Mouse (Mus musculus): ENCODE results near the gene Desi1. TPM values are rescaled to one million over a fixed set of nuclear protein-coding genes. Genes with fewer than 3 reads are reported as not detected.

Desi1 gene
- polyA plus RNA-seq, 1 experiment from 2014 or later, result 20.8 TPM

DNA sequence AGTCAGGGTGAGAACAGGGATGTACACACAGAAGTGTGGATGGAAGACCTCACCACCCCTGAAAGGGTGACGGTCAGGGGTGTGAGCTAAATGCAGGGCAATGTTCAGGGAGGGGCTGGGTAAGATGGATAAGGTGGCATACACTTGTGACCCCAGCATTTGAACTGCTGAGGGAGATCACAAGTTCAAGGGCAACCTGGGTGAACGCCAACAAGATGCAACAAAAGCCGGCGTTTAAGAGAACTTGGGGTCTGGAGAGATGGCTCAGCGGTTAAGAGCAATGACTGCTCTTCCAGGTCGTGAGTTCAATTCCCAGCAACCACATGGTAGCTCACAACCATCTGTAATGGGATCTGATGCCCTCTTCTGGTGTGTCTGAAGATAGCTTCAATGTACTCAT, 78.9 kb downstream of the Desi1 start:
- no peak overlapping the region for H3K27ac ChIP-seq (replicated peaks)
- peaks cover 5% of the 10 kb centered on the region for H3K36me3 ChIP-seq (ENCODE audit: control insufficient read depth, insufficient read depth, low read length)
- no peak for DNase-seq (ENCODE audit: low spot score)
- H3K4me3 ChIP-seq (ENCODE audit: low read depth, low read length), result no peak overlapping the region
- H3K4me1 ChIP-seq (replicated peaks; ENCODE audit: control insufficient read depth, insufficient read depth), result no peaks in the 10 kb centered on the region
- no peaks in the 10 kb centered on the region for H3K9me3 ChIP-seq (ENCODE audit: control insufficient read depth, low read length)
- no peak overlapping the region for H3K4me2 ChIP-seq (replicated peaks; ENCODE audit: low read depth)
- TF ChIP-seq EP300 (optimal IDR thresholded peaks at IDR 0.05) (no peak), CTCF (IDR thresholded peaks at IDR 0.05; ENCODE audit: low read depth) (no peak)
- no peak overlapping the region for H3K9ac ChIP-seq (ENCODE audit: low read length)
- ATAC-seq (ENCODE audit: low FRiP score, low TSS enrichment), result no peak
- H3K27me3 ChIP-seq (ENCODE audit: control insufficient read depth, insufficient read depth, low read length), result no peaks in the 10 kb centered on the region
- WGBS, result 86% methylated on average over 6 of the region's 6 CpGs

DNA sequence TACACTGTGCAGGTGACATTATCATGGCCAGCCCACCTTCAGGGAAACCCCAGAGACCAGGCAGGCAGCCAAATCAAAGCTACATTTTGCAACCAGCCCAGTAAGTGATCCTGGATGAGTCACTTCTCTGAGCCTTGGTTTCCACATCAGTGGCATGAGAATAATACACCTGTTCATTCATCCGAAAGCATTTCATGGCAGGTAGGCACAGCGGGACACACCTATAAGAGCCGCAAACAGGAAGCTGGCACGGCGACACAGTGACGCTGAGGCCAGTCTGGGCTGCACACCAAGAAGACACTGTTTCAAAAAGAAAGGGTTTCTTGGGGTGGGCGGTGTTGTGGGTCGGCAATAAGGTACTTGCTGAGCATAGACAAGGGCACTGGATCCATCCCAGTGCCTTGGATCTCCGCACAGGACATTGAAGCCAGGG, 79.5 kb downstream of the Desi1 start:
- peaks cover 5% of the 10 kb centered on the region for H3K36me3 ChIP-seq (ENCODE audit: control insufficient read depth, insufficient read depth, low read length)
- H3K9ac ChIP-seq (ENCODE audit: low read length), result no peak overlapping the region
- WGBS, result 83% methylated on average over 9 of the region's 9 CpGs
- H3K4me2 ChIP-seq (replicated peaks; ENCODE audit: low read depth), result no peak overlapping the region
- no peak overlapping the region for H3K4me3 ChIP-seq (ENCODE audit: low read depth, low read length)
- no peak for TF ChIP-seq CTCF (IDR thresholded peaks at IDR 0.05; ENCODE audit: low read depth)
- TF ChIP-seq EP300 (optimal IDR thresholded peaks at IDR 0.05), result no peak
- no peaks in the 10 kb centered on the region for H3K4me1 ChIP-seq (replicated peaks; ENCODE audit: control insufficient read depth, insufficient read depth)
- peak; percentile 10; the same call in 1 of the 2 replicates for ATAC-seq (ENCODE audit: low FRiP score, low TSS enrichment)
- H3K27me3 ChIP-seq (ENCODE audit: control insufficient read depth, insufficient read depth, low read length), result no peaks in the 10 kb centered on the region
- no peak overlapping the region for H3K27ac ChIP-seq (replicated peaks)
- no peak for DNase-seq (ENCODE audit: low spot score)
- H3K9me3 ChIP-seq (ENCODE audit: control insufficient read depth, low read length), result no peaks in the 10 kb centered on the region

- no peak overlapping the region for H3K4me3 ChIP-seq (ENCODE audit: low read depth, low read length)
- H3K9ac ChIP-seq (ENCODE audit: low read length), result no peak overlapping the region
- peaks cover 5% of the 10 kb centered on the region for H3K36me3 ChIP-seq (ENCODE audit: control insufficient read depth, insufficient read depth, low read length)
- H3K27me3 ChIP-seq (ENCODE audit: control insufficient read depth, insufficient read depth, low read length), result no peaks in the 10 kb centered on the region
- H3K27ac ChIP-seq (replicated peaks), result no peak overlapping the region
- 0 out of 2 replicates have a peak, but pooled peaks have one; percentile 3 for TF ChIP-seq CTCF (IDR thresholded peaks at IDR 0.05; ENCODE audit: low read depth)
- TF ChIP-seq EP300 (optimal IDR thresholded peaks at IDR 0.05), result no peak
- no peaks in the 10 kb centered on the region for H3K4me1 ChIP-seq (replicated peaks; ENCODE audit: control insufficient read depth, insufficient read depth)
- 86% methylated on average over 4 of the region's 4 CpGs for WGBS
- no peak for DNase-seq (ENCODE audit: low spot score)
- ATAC-seq (ENCODE audit: low FRiP score, low TSS enrichment), result no peak
- no peak overlapping the region for H3K4me2 ChIP-seq (replicated peaks; ENCODE audit: low read depth)
- H3K9me3 ChIP-seq (ENCODE audit: control insufficient read depth, low read length), result no peaks in the 10 kb centered on the region
Measured at GRCm38 (mm10) chr15:81952310-81952709, 81.4 kb downstream of the Desi1 start.

- no peak overlapping the region for H3K4me3 ChIP-seq (ENCODE audit: low read depth, low read length)
- H3K4me1 ChIP-seq (replicated peaks; ENCODE audit: control insufficient read depth, insufficient read depth), result no peaks in the 10 kb centered on the region
- no peak overlapping the region for H3K9ac ChIP-seq (ENCODE audit: low read length)
- H3K4me2 ChIP-seq (replicated peaks; ENCODE audit: low read depth), result no peak overlapping the region
- 84% methylated on average over 9 of the region's 9 CpGs for WGBS
- no peak for TF ChIP-seq CTCF (IDR thresholded peaks at IDR 0.05; ENCODE audit: low read depth)
- no peak for TF ChIP-seq EP300 (optimal IDR thresholded peaks at IDR 0.05)
- peaks cover 5% of the 10 kb centered on the region for H3K36me3 ChIP-seq (ENCODE audit: control insufficient read depth, insufficient read depth, low read length)
- no peaks in the 10 kb centered on the region for H3K27me3 ChIP-seq (ENCODE audit: control insufficient read depth, insufficient read depth, low read length)
- no peaks in the 10 kb centered on the region for H3K9me3 ChIP-seq (ENCODE audit: control insufficient read depth, low read length)
- no peak overlapping the region for H3K27ac ChIP-seq (replicated peaks)
- ATAC-seq (ENCODE audit: low FRiP score, low TSS enrichment) (no peak), DNase-seq (ENCODE audit: low spot score) (no peak)
Measured at GRCm38 (mm10) chr15:81951159-81951558, 82.5 kb downstream of the Desi1 start.

DNA sequence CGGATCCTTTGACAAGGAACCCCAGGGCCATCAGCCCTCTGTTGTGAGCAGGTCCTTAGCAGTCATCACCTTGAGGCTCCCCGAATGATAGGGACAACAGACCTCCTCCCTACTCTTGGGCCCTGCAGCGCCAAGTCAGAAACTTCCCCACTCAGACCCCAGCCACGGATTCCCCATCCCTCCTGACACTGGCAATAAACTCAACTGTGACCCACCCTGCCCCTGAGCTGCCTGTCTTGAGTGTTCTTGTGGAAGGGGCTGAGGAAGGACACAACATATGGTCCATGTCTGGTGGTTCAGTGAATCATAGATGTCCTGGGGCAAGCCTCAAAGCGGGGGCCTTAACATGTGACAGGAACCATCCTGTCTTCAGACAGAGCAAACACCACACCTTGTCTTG, 82.9 kb downstream of the Desi1 start:
- 79% methylated on average over 5 of the region's 5 CpGs for WGBS
- H3K27me3 ChIP-seq (ENCODE audit: control insufficient read depth, insufficient read depth, low read length), result no peaks in the 10 kb centered on the region
- H3K4me3 ChIP-seq (ENCODE audit: low read depth, low read length), result no peak overlapping the region
- H3K4me1 ChIP-seq (replicated peaks; ENCODE audit: control insufficient read depth, insufficient read depth), result no peaks in the 10 kb centered on the region
- H3K27ac ChIP-seq (replicated peaks), result no peak overlapping the region
- no peak for TF ChIP-seq CTCF (IDR thresholded peaks at IDR 0.05; ENCODE audit: low read depth)
- TF ChIP-seq EP300 (optimal IDR thresholded peaks at IDR 0.05), result no peak
- H3K36me3 ChIP-seq (ENCODE audit: control insufficient read depth, insufficient read depth, low read length), result peaks cover 5% of the 10 kb centered on the region
- H3K4me2 ChIP-seq (replicated peaks; ENCODE audit: low read depth), result no peak overlapping the region
- no peaks in the 10 kb centered on the region for H3K9me3 ChIP-seq (ENCODE audit: control insufficient read depth, low read length)
- ATAC-seq (ENCODE audit: low FRiP score, low TSS enrichment) (no peak), DNase-seq (ENCODE audit: low spot score) (no peak)
- no peak overlapping the region for H3K9ac ChIP-seq (ENCODE audit: low read length)

DNA sequence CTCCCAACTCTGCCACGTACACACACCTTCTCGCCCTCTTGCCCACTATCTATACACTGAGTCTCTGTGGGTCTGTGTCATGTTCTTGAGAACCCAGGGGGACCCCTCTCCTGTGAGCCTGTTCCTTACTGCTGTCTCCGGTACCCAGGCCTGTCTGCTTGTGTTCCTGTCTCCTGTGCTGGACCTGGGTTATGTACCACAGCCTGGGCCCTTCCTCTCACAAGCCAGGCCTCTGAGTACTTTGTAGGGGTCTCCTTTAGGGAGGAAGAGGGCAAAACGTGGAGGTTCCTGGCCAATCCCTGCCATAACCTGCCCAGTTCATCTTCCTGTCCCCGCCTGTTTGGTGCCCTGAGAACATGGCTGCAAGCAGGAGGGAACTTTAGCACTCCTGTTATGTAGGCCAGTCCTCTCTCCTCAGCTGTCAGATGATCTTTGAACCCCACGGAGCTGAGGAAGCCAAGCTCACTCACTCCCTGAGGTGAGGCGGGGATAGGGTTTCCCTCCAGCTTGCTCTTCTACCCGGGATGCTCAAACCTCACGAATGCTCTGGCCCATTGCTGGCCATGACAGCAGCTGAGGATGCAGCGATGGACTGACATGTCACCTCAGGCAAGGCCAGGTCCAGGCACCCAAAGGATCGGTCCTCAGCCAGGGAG, 84.1 kb downstream of the Desi1 start:
- 67% methylated on average over 11 of the region's 11 CpGs for WGBS
- Histone ChIP-seq H3K27me3 (ENCODE audit: control insufficient read depth, insufficient read depth, low read length) (no peaks in the 10 kb centered on the region), H3K36me3 (ENCODE audit: control insufficient read depth, insufficient read depth, low read length) (peaks cover 4% of the 10 kb centered on the region), H3K4me1 (replicated peaks; ENCODE audit: control insufficient read depth, insufficient read depth) (no peaks in the 10 kb centered on the region), H3K9me3 (ENCODE audit: control insufficient read depth, low read length) (no peaks in the 10 kb centered on the region), H3K4me2 (replicated peaks; ENCODE audit: low read depth) (no peak overlapping the region), H3K9ac (ENCODE audit: low read length) (no peak overlapping the region), H3K4me3 (ENCODE audit: low read depth, low read length) (no peak overlapping the region), H3K27ac (replicated peaks) (no peak overlapping the region)
- TF ChIP-seq EP300 (optimal IDR thresholded peaks at IDR 0.05) (no peak), CTCF (IDR thresholded peaks at IDR 0.05; ENCODE audit: low read depth) (no peak)
- DNase-seq (ENCODE audit: low spot score) (no peak), ATAC-seq (ENCODE audit: low FRiP score, low TSS enrichment) (peak; percentile 37)
